Mouse (Mus musculus): ENCODE measurements around the gene Pole. TPM values are rescaled to one million over a fixed set of nuclear protein-coding genes. Genes with fewer than 3 reads are reported as not detected.
A peak's percentile ranks its signal among the peaks of the same experiment; 100 is the strongest.

Gene Pole
- polyA plus RNA-seq, 1 experiment from 2014 or later, result 54.1 TPM

DNA sequence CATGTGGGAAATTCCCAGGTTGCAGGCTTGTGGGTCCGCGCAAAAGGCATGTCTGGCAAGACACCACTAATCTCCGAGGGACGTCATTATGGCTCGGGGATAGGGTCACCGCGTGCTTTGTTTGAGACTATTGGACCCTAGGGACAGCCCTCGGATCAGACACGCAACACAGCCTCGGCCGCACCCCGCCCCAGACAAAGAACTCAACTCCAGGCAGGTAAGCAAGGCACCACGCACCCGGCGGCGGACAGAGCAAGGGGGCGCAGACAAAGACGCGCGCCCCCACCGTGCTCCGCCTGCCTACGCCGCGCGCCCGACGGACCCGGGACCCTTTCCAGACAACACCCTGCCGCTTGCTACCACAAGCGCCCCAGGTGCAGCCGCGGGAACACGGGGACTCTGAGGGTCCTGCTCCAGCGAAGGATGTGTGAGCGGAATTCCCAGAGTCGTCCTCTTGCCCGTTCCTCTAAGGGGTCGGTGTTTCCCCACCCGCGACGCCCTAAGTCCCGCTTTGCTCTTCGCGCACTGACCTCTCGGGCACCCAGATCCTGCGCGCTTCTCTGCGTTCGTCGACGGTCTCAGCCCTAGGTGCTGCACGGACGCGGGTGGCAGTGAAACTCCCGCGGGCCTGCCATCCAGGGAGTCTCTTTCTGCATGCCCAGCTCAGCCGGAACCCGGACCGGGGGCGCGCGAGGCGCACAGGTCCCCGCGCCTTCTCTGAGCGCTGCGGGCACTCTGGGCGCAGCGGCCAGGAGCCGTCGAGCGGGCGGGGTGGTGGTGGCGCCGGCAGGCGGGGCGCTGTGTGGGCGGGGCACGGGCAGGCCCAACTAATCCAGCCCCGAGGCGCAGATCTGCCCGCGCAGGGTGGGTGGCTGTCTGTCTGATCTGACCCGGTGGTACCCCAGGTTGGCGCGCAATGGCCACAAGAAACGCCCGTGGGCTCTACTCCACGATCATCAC is 100.5 kb downstream of the Pole start:
- Histone ChIP-seq H3K9me3 (no peaks in the 10 kb centered on the region), H3K27me3 (replicated peaks; ENCODE audit: low read depth, poor library complexity, severe bottlenecking) (peaks cover 20% of the 10 kb centered on the region), H3K27ac (replicated peaks) (peak overlapping the region; percentile 86), H3K4me3 (peak overlapping the region; percentile 71), H3K4me1 (peaks cover 38% of the 10 kb centered on the region), H3K36me3 (replicated peaks) (peaks cover 18% of the 10 kb centered on the region)
- DNase-seq (ENCODE audit: low spot score), result peak; percentile 91
- WGBS, result under 1% methylated on average over 90 of the region's 90 CpGs

Other genes starting within 250 kb of the Pole start
- 4.8 and 5.9 TPM in 2 replicates for gene Gm17655, start 213.8 kb upstream of the Pole start, polyA plus RNA-seq (2016; fragmentation: Nextera tagmentation; extraction: Ambion mirVana)
- 2.0 and 2.4 TPM in 2 replicates for gene Gm35315, start 191.9 kb upstream of the Pole start, polyA plus RNA-seq (2016; fragmentation: Nextera tagmentation; extraction: Ambion mirVana)
- 2.0 and 3.2 TPM in 2 replicates for gene Plcxd1, start 186.3 kb upstream of the Pole start, polyA plus RNA-seq (2016; fragmentation: Nextera tagmentation; extraction: Ambion mirVana)
- 33.3 and 35.6 TPM in 2 replicates for gene Gtpbp6, start 178.1 kb upstream of the Pole start, polyA plus RNA-seq (2016; fragmentation: Nextera tagmentation; extraction: Ambion mirVana)
- 5.5 and 5.7 TPM in 2 replicates for gene Zfp605, start 176.2 kb upstream of the Pole start, polyA plus RNA-seq (2016; fragmentation: Nextera tagmentation; extraction: Ambion mirVana)
- 45.1 and 48.6 TPM in 2 replicates for gene Chfr, start 150.5 kb upstream of the Pole start, polyA plus RNA-seq (2016; fragmentation: Nextera tagmentation; extraction: Ambion mirVana)
- 19.9 and 20.6 TPM in 2 replicates for gene Golga3, start 109.6 kb upstream of the Pole start, polyA plus RNA-seq (2016; fragmentation: Nextera tagmentation; extraction: Ambion mirVana)
- 32.7 and 34.7 TPM in 2 replicates for gene Ankle2, start 55.3 kb upstream of the Pole start, polyA plus RNA-seq (2016; fragmentation: Nextera tagmentation; extraction: Ambion mirVana)
- gene Pgam5, start 16.4 kb upstream of the Pole start, polyA plus RNA-seq (2016; fragmentation: Nextera tagmentation; extraction: Ambion mirVana), result 95.3 and 96.3 TPM in 2 replicates
- 10.6 and 12.4 TPM in 2 replicates for gene Pxmp2, start 120 bp upstream of the Pole start, polyA plus RNA-seq (2016; fragmentation: Nextera tagmentation; extraction: Ambion mirVana)
- gene P2rx2, start 56.9 kb downstream of the Pole start, polyA plus RNA-seq (2016; fragmentation: Nextera tagmentation; extraction: Ambion mirVana), result 0.87 and 0.95 TPM in 2 replicates
- not detected in 2 replicates for gene Lrcol1, start 58.4 kb downstream of the Pole start, polyA plus RNA-seq (2016; fragmentation: Nextera tagmentation; extraction: Ambion mirVana)
- 21.5 and 23.5 TPM in 2 replicates for gene Fbrsl1, start 162.2 kb downstream of the Pole start, polyA plus RNA-seq (2016; fragmentation: Nextera tagmentation; extraction: Ambion mirVana)

Data from embryonic facial prominence, embryonic 10.5 days (tissue).